Mouse (Mus musculus) heart, postnatal 0 days (tissue): ENCODE measurements around the gene Pdzrn4. TPM values are rescaled to one million over a fixed set of nuclear protein-coding genes. Genes with fewer than 3 reads are reported as not detected.
A peak's percentile ranks its signal among the peaks of the same experiment; 100 is the strongest.

ENCODE experiments used
- ATAC-seq: fragments of 200-750 bp; cut with Nextera tagmentation; 2 replicates; pipeline ENCODE4 v1.8.0; 2017; ENCODE audit warnings: low read depth, moderate number of reproducible peaks, moderate library complexity; ENCODE audit not compliant: insufficient read depth
- DNase-seq: peaks from one replicate; pipeline ENCODE4 v3.0.0-alpha.2; 2016; ENCODE audit warnings: low spot score
- H3K27ac ChIP-seq: fragments of 300-500 bp; sonication (generic); 2 replicates; pipeline ENCODE4 v1.5.1; 2014; ENCODE audit warnings: low read depth, mild to moderate bottlenecking
- H3K27me3 ChIP-seq: fragments of 300-500 bp; sonication (generic); 2 replicates; pipeline ENCODE4 v1.6.1; 2014; ENCODE audit warnings: low read length, mixed read lengths; ENCODE audit not compliant: control insufficient read depth, insufficient read depth
- H3K36me3 ChIP-seq: fragments of 300-500 bp; sonication (generic); replicated peaks from 2 replicates; pipeline ENCODE4 v1.6.1; 2014; ENCODE audit warnings: low read length, mixed read lengths; ENCODE audit not compliant: control insufficient read depth, insufficient read depth
- H3K4me1 ChIP-seq: fragments of 300-500 bp; sonication (generic); 2 replicates; pipeline ENCODE4 v1.6.1; 2014; ENCODE audit warnings: antibody characterized with exemption; ENCODE audit not compliant: control insufficient read depth, insufficient read depth
- H3K4me2 ChIP-seq: fragments of 300-500 bp; sonication (generic); 2 replicates; pipeline ENCODE4 v1.6.1; 2014; ENCODE audit warnings: low read depth, mild to moderate bottlenecking, low read length, moderate library complexity
- H3K4me3 ChIP-seq: fragments of 300-500 bp; sonication (generic); 2 replicates; pipeline ENCODE4 v1.5.1; 2014; ENCODE audit warnings: low read depth, low read length
- H3K9ac ChIP-seq: fragments of 300-500 bp; sonication (generic); replicated peaks from 2 replicates; pipeline ENCODE4 v1.6.1; 2014; ENCODE audit warnings: low read depth, low read length, mixed read lengths
- H3K9me3 ChIP-seq: fragments of 300-500 bp; sonication (generic); replicated peaks from 2 replicates; pipeline ENCODE4 v1.6.1; 2016; ENCODE audit warnings: low read length; ENCODE audit not compliant: control insufficient read depth
- CTCF ChIP-seq: IDR thresholded peaks from 2 replicates; pipeline ENCODE4 v1.5.1; 2016; ENCODE audit warnings: antibody characterized with exemption, control low read depth, low read depth
- EP300 ChIP-seq: IDR thresholded peaks from 2 replicates; pipeline ENCODE4 v1.6.1; 2016; ENCODE audit warnings: antibody characterized with exemption, low read depth
- WGBS: fragments of 180-500 bp; shearing (Covaris S2); extraction: QIAGEN DNeasy Blood & Tissue Kit; methylation state at CpG from one replicate; pipeline ENCODE4 v1.1.7; 2014; 5-methylcytosine and 5-hydroxymethylcytosine counted together
- polyA plus RNA-seq: library from polyadenylated mRNA; unstranded; fragments of >200 nt; fragmentation: Nextera tagmentation; extraction: Ambion mirVana; gene quantifications from 2 replicates; pipeline ENCODE4 v1.2.1, GENCODE M21; 2015
- total RNA-seq: library from RNA; depleted of rRNA; stranded (reverse); fragments of >200 nt; gene quantifications from 2 replicates; pipeline ENCODE4 v1.2.3, GENCODE M21; 2014; ENCODE audit warnings: low replicate concordance

Pdzrn4 gene
- total and polyA plus RNA-seq, 2 experiments from 2014 or later: 0.46 to 3.1 TPM

DNA sequence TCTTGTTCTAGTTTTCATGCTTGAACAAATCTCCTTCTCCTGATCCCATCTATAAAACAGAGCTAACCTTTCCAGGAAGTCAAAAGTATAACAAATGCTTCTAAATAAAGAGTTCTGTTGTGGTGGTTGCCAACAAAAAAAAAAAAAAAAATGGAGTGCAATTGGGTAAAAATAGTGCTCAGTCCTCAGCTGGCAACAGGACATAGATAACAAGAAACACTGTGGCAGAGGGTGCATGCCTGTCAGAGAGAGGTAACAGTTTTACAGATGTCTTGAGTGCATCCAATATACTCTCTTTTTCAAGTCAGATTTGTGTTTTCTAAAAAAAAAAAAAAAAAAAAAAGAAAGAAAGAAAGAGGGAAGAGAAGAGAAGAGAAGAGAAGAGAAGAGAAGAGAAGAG is 32.1 kb upstream of the Pdzrn4 start:
- Histone ChIP-seq H3K27me3 (no peaks in the 10 kb centered on the region), H3K4me3 (no peak overlapping the region), H3K4me1 (peaks cover 5% of the 10 kb centered on the region; the same call in 1 of the 2 replicates), H3K9ac (no peak overlapping the region), H3K27ac (peak overlapping the region; percentile 62), H3K9me3 (no peaks in the 10 kb centered on the region), H3K4me2 (peak overlapping the region; percentile 37; the same call in 1 of the 2 replicates), H3K36me3 (no peaks in the 10 kb centered on the region)
- peak; percentile 23 for DNase-seq
- TF ChIP-seq EP300: no peak
- no peak for TF ChIP-seq CTCF
- peak; percentile 63 for ATAC-seq

DNA sequence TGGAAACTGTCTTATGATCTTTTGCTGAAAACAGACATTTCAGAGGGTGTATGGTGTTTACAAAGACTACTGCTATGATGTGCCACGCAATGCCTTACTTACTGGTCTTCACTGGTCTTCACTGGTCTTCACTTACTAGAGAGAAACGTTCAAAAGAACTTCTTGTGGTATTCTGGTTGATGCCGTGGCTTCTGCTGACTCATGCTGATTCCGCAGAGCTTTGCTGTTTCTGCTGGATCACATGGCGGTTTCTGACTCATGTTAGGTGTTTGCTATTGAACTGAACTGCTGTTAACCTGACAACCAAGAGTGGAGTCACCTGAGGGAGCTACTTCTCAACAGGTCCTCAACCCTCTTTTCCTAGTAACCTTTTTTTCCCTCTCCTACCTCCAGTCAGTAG is 1.9 kb upstream of the Pdzrn4 start:
- 0 out of 2 replicates have a peak, but pooled peaks cover 7% of the 10 kb centered on the region for H3K4me1 ChIP-seq

DNA sequence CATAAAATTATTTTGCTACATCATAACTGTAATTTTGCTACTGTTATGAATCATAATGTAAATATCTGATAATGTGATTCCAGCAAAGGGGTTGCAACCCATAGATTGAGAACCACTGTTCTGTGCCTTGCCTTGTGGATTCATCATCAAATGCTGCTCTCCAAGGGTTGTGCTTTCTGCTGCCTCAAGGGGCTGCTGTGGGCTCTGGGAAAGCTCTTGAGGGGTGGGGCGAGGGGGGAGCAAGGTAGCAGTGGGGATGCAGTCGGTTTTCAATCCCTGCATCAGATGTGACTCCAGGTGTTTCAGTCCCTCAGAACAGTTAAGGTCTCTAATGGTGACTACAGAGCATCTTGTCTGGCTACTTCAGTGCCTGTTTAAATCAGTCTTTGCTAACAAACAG is 2.1 kb downstream of the Pdzrn4 start:
- Histone ChIP-seq H3K4me3 (no peak overlapping the region), H3K4me2 (no peak overlapping the region), H3K9ac (no peak overlapping the region), H3K9me3 (no peaks in the 10 kb centered on the region), H3K27me3 (peaks cover 30% of the 10 kb centered on the region), H3K36me3 (no peaks in the 10 kb centered on the region), H3K27ac (no peak overlapping the region), H3K4me1 (0 out of 2 replicates have a peak, but pooled peaks cover 7% of the 10 kb centered on the region)
- TF ChIP-seq CTCF: no peak
- TF ChIP-seq EP300: no peak
- DNase-seq: no peak
- 45% methylated on average over 2 of the region's 2 CpGs for whole genome bisulfite sequencing
- no peak for ATAC-seq

More for the DNA sequence above, 1.9 kb upstream of the Pdzrn4 start:
- ATAC-seq: no peak
- Histone ChIP-seq H3K4me2 (no peak overlapping the region), H3K4me3 (no peak overlapping the region), H3K27ac (no peak overlapping the region), H3K9me3 (no peaks in the 10 kb centered on the region), H3K9ac (no peak overlapping the region), H3K27me3 (peaks cover 30% of the 10 kb centered on the region), H3K36me3 (no peaks in the 10 kb centered on the region)
- 71% methylated on average over 5 of the region's 5 CpGs for WGBS
- DNase-seq: no peak
- no peak for TF ChIP-seq CTCF
- no peak for TF ChIP-seq EP300

DNA sequence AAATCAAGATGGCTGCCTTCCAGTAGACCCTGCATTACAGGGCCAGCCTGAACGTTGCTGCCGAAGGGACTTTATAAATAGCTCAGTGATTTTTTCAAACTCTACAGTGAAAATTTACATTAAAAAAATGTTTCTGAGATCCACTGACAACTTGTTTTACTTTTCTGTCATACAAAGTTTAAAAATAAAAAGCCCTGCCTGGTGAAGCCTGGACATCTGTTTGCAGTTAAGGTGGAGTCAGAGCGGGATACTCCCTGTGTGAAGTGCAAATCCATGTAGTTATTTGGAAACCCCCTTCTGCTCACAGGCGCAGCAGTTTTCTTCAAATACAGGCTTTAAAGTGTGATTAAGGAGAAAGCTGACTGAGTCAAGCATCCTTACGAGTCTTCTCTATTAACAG is 2.6 kb downstream of the Pdzrn4 start:
- ATAC-seq (no peak), DNase-seq (no peak)
- Histone ChIP-seq H3K4me3 (no peak overlapping the region), H3K4me2 (no peak overlapping the region), H3K27me3 (peaks cover 30% of the 10 kb centered on the region), H3K27ac (no peak overlapping the region), H3K9me3 (no peaks in the 10 kb centered on the region), H3K36me3 (no peaks in the 10 kb centered on the region), H3K9ac (no peak overlapping the region), H3K4me1 (0 out of 2 replicates have a peak, but pooled peaks cover 7% of the 10 kb centered on the region)
- WGBS: 63% methylated on average over 5 of the region's 5 CpGs
- TF ChIP-seq EP300 (no peak), CTCF (no peak)

DNA sequence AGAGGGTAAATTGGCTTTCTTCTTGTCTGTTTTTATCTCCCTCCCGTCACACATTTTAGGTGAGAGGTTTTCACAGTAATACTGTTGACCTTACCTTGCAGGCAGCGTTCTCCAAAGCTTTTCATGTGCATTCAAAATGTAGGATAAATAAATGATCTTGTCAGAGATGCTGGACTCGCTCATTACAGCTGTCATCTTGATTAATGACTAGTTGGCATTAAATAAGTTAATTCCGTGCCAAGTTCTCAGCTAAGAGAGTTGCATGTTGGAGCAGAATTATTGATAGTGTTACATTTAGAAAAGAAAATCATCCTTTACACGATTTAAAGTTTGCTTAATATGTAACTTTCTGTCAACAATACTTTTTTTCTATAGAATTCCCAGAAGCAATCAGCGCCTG is 4.9 kb downstream of the Pdzrn4 start:
- 67% methylated on average over 6 of the region's 6 CpGs for WGBS
- no peak overlapping the region for H3K27ac ChIP-seq
- peaks cover 18% of the 10 kb centered on the region for H3K27me3 ChIP-seq
- ATAC-seq: no peak
- H3K36me3 ChIP-seq: no peaks in the 10 kb centered on the region
- no peak for TF ChIP-seq CTCF
- TF ChIP-seq EP300: no peak
- 0 out of 2 replicates have a peak, but pooled peaks cover 7% of the 10 kb centered on the region for H3K4me1 ChIP-seq
- H3K4me3 ChIP-seq: no peak overlapping the region
- H3K9me3 ChIP-seq: no peaks in the 10 kb centered on the region
- H3K9ac ChIP-seq: no peak overlapping the region
- H3K4me2 ChIP-seq: no peak overlapping the region
- DNase-seq: no peak

DNA sequence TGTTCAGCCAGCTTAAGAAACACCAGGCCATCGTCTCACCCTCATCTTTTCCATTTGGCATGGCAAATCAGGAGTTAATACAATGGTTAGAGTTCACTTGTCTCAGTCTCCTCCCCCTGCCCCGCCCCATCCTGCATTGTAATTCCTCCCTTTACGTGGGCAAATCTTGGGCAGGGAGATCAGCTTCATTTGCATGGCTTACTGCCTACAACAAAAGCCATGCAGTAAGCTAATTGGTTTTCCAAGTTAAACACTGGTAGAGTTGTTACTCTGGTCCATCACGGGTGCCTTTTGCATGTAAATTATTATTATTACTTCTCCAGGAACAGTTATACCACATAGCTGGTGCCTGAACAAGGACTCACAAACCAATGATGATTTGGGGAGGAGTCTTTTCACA is 18.6 kb downstream of the Pdzrn4 start:
- Histone ChIP-seq H3K27ac (no peak overlapping the region), H3K4me1 (no peaks in the 10 kb centered on the region), H3K9ac (no peak overlapping the region), H3K4me2 (no peak overlapping the region), H3K27me3 (no peaks in the 10 kb centered on the region), H3K36me3 (no peaks in the 10 kb centered on the region), H3K9me3 (no peaks in the 10 kb centered on the region), H3K4me3 (no peak overlapping the region)
- DNase-seq (no peak), ATAC-seq (no peak)
- 26% methylated on average over 4 of the region's 4 CpGs for WGBS
- TF ChIP-seq CTCF (no peak), EP300 (no peak)
